Mouse (Mus musculus) CH12.LX (cell line): ENCODE measurements around the gene Pet100. TPM values are rescaled to one million over a fixed set of nuclear protein-coding genes. Genes with fewer than 3 reads are reported as not detected.

Experiments
- DNase-seq: peaks from one replicate; pipeline ENCODE4 v3.0.0-alpha.2; 2013; ENCODE audit errors: extremely low read depth
- H3K27ac ChIP-seq: 2 replicates; pipeline ENCODE4 v1.5.1; 2012; ENCODE audit warnings: low read depth, mild to moderate bottlenecking, control low read depth, moderate library complexity; ENCODE audit not compliant: insufficient read depth
- H3K27me3 ChIP-seq: replicated peaks from 2 replicates; pipeline ENCODE3; 2012; ENCODE audit warnings: inconsistent platforms
- H3K36me3 ChIP-seq, 2 experiments: replicated peaks in 1 of 2; 2 replicates each; pipeline versions ENCODE3 to v1.6.1; 2012; ENCODE audit warnings: inconsistent platforms in 1 of 2, low read length in 1 of 2, mild to moderate bottlenecking in 1 of 2, mixed read lengths in 1 of 2, moderate library complexity in 1 of 2; ENCODE audit not compliant: control insufficient read depth in 1 of 2, insufficient read depth in 1 of 2
- H3K4me1 ChIP-seq, 2 experiments: 2 replicates each; pipeline ENCODE4 v1.6.1; 2012; ENCODE audit warnings: inconsistent platforms in 1 of 2, moderate library complexity in 1 of 2; ENCODE audit not compliant: insufficient read depth in 2 of 2, control insufficient read depth in 1 of 2
- H3K4me2 ChIP-seq: 2 replicates; pipeline ENCODE4 v1.6.1; 2012; ENCODE audit warnings: low read depth, mild to moderate bottlenecking, control low read depth; ENCODE audit not compliant: poor library complexity, insufficient read depth, severe bottlenecking
- H3K4me3 ChIP-seq, 3 experiments: fragments of 150-350 bp in 1 of 3; sonication (generic) in 1 of 3; replicated peaks in 1 of 3; 2 replicates each; pipeline versions ENCODE3 to v1.5.1; 2011 to 2012; ENCODE audit warnings: low read depth in 2 of 3, low read length in 2 of 3, mild to moderate bottlenecking in 2 of 3, moderate library complexity in 2 of 3, control low read depth in 1 of 3, improper control_type of control experiment in 1 of 3, inconsistent platforms in 1 of 3, mixed read lengths in 1 of 3; ENCODE audit not compliant: poor library complexity in 1 of 3
- H3K79me2 ChIP-seq: replicated peaks from 2 replicates; pipeline ENCODE4 v1.6.1; 2012; ENCODE audit warnings: mild to moderate bottlenecking, moderate library complexity; ENCODE audit not compliant: control insufficient read depth, poor library complexity, insufficient read depth, severe bottlenecking; ENCODE audit errors: extremely low read depth
- H3K9ac ChIP-seq: 2 replicates; pipeline ENCODE4 v1.6.1; 2012; ENCODE audit warnings: low read depth, mild to moderate bottlenecking, control low read depth, moderate library complexity; ENCODE audit not compliant: insufficient read depth
- H3K9me3 ChIP-seq: replicated peaks from 2 replicates; pipeline ENCODE3; 2012; ENCODE audit warnings: low read length, inconsistent platforms, mixed read lengths
- CHD2 ChIP-seq: IDR thresholded peaks from 2 replicates; pipeline ENCODE4 v1.6.1; 2011; ENCODE audit warnings: low read length, improper control_type of control experiment
- ELF1 ChIP-seq: IDR thresholded peaks from 2 replicates; pipeline ENCODE4 v1.6.1; 2014; ENCODE audit warnings: low read depth, mild to moderate bottlenecking, inconsistent platforms, low read length, improper control_type of control experiment
- EP300 ChIP-seq: IDR thresholded peaks from 2 replicates; pipeline ENCODE4 v1.6.1; 2011; ENCODE audit warnings: low read length, improper control_type of control experiment
- HCFC1 ChIP-seq: IDR thresholded peaks from 2 replicates; pipeline ENCODE4 v1.6.1; 2012; ENCODE audit warnings: low read depth, mild to moderate bottlenecking, inconsistent platforms, low read length, improper control_type of control experiment
- JUN ChIP-seq: IDR thresholded peaks from 2 replicates; pipeline ENCODE4 v1.6.1; 2011; ENCODE audit warnings: low read depth, mild to moderate bottlenecking, low read length, improper control_type of control experiment, moderate library complexity; ENCODE audit not compliant: insufficient read depth
- JUND ChIP-seq: conservative IDR thresholded peaks from 2 replicates; pipeline ENCODE4 v1.6.1; 2011; ENCODE audit warnings: low read depth, low read length, improper control_type of control experiment
- KAT2A ChIP-seq: IDR thresholded peaks from 2 replicates; pipeline ENCODE4 v1.6.1; 2012; ENCODE audit warnings: low read length, improper control_type of control experiment, inconsistent platforms; ENCODE audit not compliant: insufficient replicate concordance
- MAX ChIP-seq: IDR thresholded peaks from 2 replicates; pipeline ENCODE4 v1.6.1; 2011; ENCODE audit warnings: low read length, improper control_type of control experiment
- MAZ ChIP-seq: IDR thresholded peaks from 2 replicates; pipeline ENCODE4 v1.6.1; 2012; ENCODE audit warnings: low read depth, mild to moderate bottlenecking, inconsistent platforms, low read length, improper control_type of control experiment, moderate library complexity
- MEF2A ChIP-seq: IDR thresholded peaks from 2 replicates; pipeline ENCODE4 v1.6.1; 2014; ENCODE audit warnings: low read depth, mild to moderate bottlenecking, inconsistent platforms, low read length, improper control_type of control experiment, borderline replicate concordance
- MXI1 ChIP-seq: IDR thresholded peaks from 2 replicates; pipeline ENCODE4 v1.6.1; 2011; ENCODE audit warnings: mild to moderate bottlenecking, low read depth, low read length, improper control_type of control experiment
- NRF1 ChIP-seq: IDR thresholded peaks from 2 replicates; pipeline ENCODE4 v1.6.1; 2014; ENCODE audit warnings: low read depth, mild to moderate bottlenecking, inconsistent platforms, low read length, improper control_type of control experiment, moderate library complexity
- PAX5 ChIP-seq: IDR thresholded peaks from 2 replicates; pipeline ENCODE4 v1.6.1; 2012; ENCODE audit warnings: low read length, inconsistent platforms, mixed read lengths
- POLR2A ChIP-seq: IDR thresholded peaks from 2 replicates; pipeline ENCODE4 v1.6.1; 2011; ENCODE audit warnings: low read depth, mild to moderate bottlenecking, improper control_type of control experiment, low read length
- USF1 ChIP-seq: IDR thresholded peaks from 2 replicates; pipeline ENCODE4 v1.6.1; 2014; ENCODE audit warnings: low read depth, mild to moderate bottlenecking, inconsistent platforms, low read length, improper control_type of control experiment
- USF2 ChIP-seq: conservative IDR thresholded peaks from 2 replicates; pipeline ENCODE4 v1.6.1; 2011; ENCODE audit warnings: low read depth, low read length, improper control_type of control experiment
- ZNF384 ChIP-seq: IDR thresholded peaks from 2 replicates; pipeline ENCODE4 v1.6.1; 2012; ENCODE audit warnings: low read depth, low read length, improper control_type of control experiment, inconsistent platforms
- dilution Hi-C: fragments of 300-500 bp; cut with MboI; formaldehyde crosslinking; loops from 2 replicates; pipeline ENCODE4 v1.14.3; 2020; ENCODE audit warnings: low sequenced_read_pairs; ENCODE audit not compliant: extremely low pct_unique_long_range_greater_than_20kb, extremely low pct_ligation_motif_present
- in situ Hi-C: fragments of 300-500 bp; cut with MboI; formaldehyde crosslinking; loops from 3 replicates; pipeline ENCODE4 v1.14.3; 2019; ENCODE audit warnings: low sequenced_read_pairs, low pct_ligation_motif_present, low pct_unique_long_range_greater_than_20kb, mixed read lengths
- polyA plus RNA-seq: library from polyadenylated mRNA; unstranded; fragments of >175 nt; gene quantifications from 2 replicates; pipeline ENCODE4 v1.2.1, GENCODE M21; 2012; ENCODE audit warnings: low read depth; ENCODE audit not compliant: insufficient read length
- total RNA-seq, 2 experiments: library from RNA; depleted of rRNA; stranded (reverse); fragments of 300-350 nt in 1 of 2; fragments of >200 nt in 1 of 2; gene quantifications; 2 replicates each; pipeline ENCODE4 v1.2.3; 2012 to 2014

Gene Pet100
- total and polyA plus RNA-seq, 3 experiments: 39.0 to 70.2 (median 62.7) TPM

DNA sequence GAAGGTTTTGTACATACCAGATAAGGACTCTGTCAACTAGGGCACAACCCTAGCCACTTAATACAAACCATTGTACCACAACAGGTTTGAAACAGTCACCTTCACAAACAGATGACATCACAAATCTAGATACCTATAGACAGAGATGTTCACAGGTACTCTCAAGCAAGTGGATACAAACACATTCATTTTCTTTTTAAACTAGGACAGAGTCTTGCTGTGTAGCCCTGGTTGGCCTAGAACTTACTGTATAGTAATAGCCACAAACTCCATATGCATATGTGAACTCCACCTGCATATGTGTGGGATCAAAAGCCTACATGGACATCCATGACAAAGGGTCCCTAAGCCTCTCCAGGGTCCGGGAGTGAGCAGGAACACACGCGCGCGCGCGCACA is 34.4 kb upstream of the Pet100 start, which contains the start of gene Camsap3:
Gene Camsap3 (plus strand): TSS at position 301 of the 398 bp plus-strand sequence.
- Histone ChIP-seq H3K36me3 (no peaks in the 10 kb centered on the region), H3K4me1 (no peaks in the 10 kb centered on the region; a peak in 1 of 4 replicates), H3K4me2 (peak within 1 kb of the TSS; percentile 82), H3K27me3 (peaks cover 24% of the 10 kb centered on the region), H3K9ac (peak within 1 kb of the TSS; percentile 10; the same call in 1 of the 2 replicates), H3K4me3 (peak within 1 kb of the TSS in 2 of 3 experiments; percentile 47 to 58), H3K27ac (no peak within 1 kb of the TSS), H3K9me3 (no peaks in the 10 kb centered on the region), H3K79me2 (no peaks in the 10 kb centered on the region)
- DNase-seq: no peak
- dilution Hi-C loops: no loop called here
- in situ Hi-C loops: no loop called here
- TF ChIP-seq NRF1 (0 out of 2 replicates have a peak, but pooled peaks have one; percentile 15), EP300 (no peak)

GRCm38 (mm10) chr8:3587391-3588257 is 33.7 kb upstream of the Pet100 start:
- in situ Hi-C loops: no loop called here
- H3K79me2 ChIP-seq: no peaks in the 10 kb centered on the region
- peak overlapping the region; percentile 82 for H3K4me2 ChIP-seq
- TF ChIP-seq NRF1 (0 out of 2 replicates have a peak, but pooled peaks have one; percentile 10), MEF2A (no peak), ELF1 (0 out of 2 replicates have a peak, but pooled peaks have one; percentile 24), PAX5 (no peak), POLR2A (peak; percentile 28; the same call in 1 of the 2 replicates)
- H3K27ac ChIP-seq: no peak overlapping the region
- no peaks in the 10 kb centered on the region; a peak in 1 of 4 replicates for H3K4me1 ChIP-seq
- DNase-seq: peak; percentile 38
- peak overlapping the region; percentile 10; the same call in 1 of the 2 replicates for H3K9ac ChIP-seq
- no peaks in the 10 kb centered on the region for H3K36me3 ChIP-seq
- peak overlapping the region in 2 of 3 experiments; percentile 47 to 58 for H3K4me3 ChIP-seq
- no peaks in the 10 kb centered on the region for H3K9me3 ChIP-seq
- H3K27me3 ChIP-seq: peaks cover 24% of the 10 kb centered on the region
- dilution Hi-C loops: no loop called here

GRCm38 (mm10) chr8:3588258-3588633 is 33.1 kb upstream of the Pet100 start:
- dilution Hi-C loops: no loop called here
- H3K36me3 ChIP-seq: no peaks in the 10 kb centered on the region

More at GRCm38 (mm10) chr8:3588258-3588633, 33.1 kb upstream of the Pet100 start:
- H3K9ac ChIP-seq: no peak overlapping the region
- H3K27me3 ChIP-seq: peaks cover 24% of the 10 kb centered on the region
- H3K4me3 ChIP-seq: no peak overlapping the region
- H3K9me3 ChIP-seq: no peaks in the 10 kb centered on the region
- DNase-seq: no peak
- H3K4me2 ChIP-seq: peak overlapping the region; percentile 82
- H3K4me1 ChIP-seq: no peaks in the 10 kb centered on the region; a peak in 1 of 4 replicates
- H3K27ac ChIP-seq: no peak overlapping the region
- in situ Hi-C loops: no loop called here
- TF ChIP-seq CHD2: no peak
- TF ChIP-seq NRF1: no peak
- TF ChIP-seq HCFC1: no peak
- no peak for TF ChIP-seq JUND
- no peak for TF ChIP-seq USF1
- TF ChIP-seq PAX5: no peak
- no peak for TF ChIP-seq JUN
- TF ChIP-seq USF2: no peak
- no peak for TF ChIP-seq MEF2A
- TF ChIP-seq MAX: no peak
- no peak for TF ChIP-seq ZNF384
- no peak for TF ChIP-seq KAT2A
- no peak for TF ChIP-seq MXI1
- no peak for TF ChIP-seq MAZ
- TF ChIP-seq, all 38 proteins: peak for 0
- H3K79me2 ChIP-seq: no peaks in the 10 kb centered on the region
